Mouse (Mus musculus) limb, embryonic 10.5 days (tissue): ENCODE measurements at regions not wholly inside any gene's neighbourhood (a gene's known extent, or its start where the extent isn't known, plus 50 kb on each side); places are given as distances from the start of the nearest gene placed in this dataset.

Experiments
- DNase-seq: peaks from one replicate; pipeline ENCODE4 v3.0.0-alpha.2; 2017; ENCODE audit warnings: low spot score
- H3K27ac ChIP-seq: fragments of 300-500 bp; sonication (generic); 2 replicates; pipeline ENCODE4 v1.5.1; 2016; ENCODE audit warnings: mild to moderate bottlenecking
- H3K27me3 ChIP-seq: fragments of 300-500 bp; sonication (generic); 2 replicates; pipeline ENCODE4 v1.6.1; 2016; ENCODE audit warnings: low read depth, mild to moderate bottlenecking; ENCODE audit not compliant: poor library complexity, severe bottlenecking
- H3K36me3 ChIP-seq: fragments of 300-500 bp; sonication (generic); 2 replicates; pipeline ENCODE4 v1.6.1; 2016; ENCODE audit warnings: mild to moderate bottlenecking, moderate library complexity
- H3K4me1 ChIP-seq: fragments of 300-500 bp; sonication (generic); 2 replicates; pipeline ENCODE4 v1.6.1; 2016
- H3K4me3 ChIP-seq: fragments of 300-500 bp; sonication (generic); 2 replicates; pipeline ENCODE4 v1.5.1; 2016; ENCODE audit warnings: mild to moderate bottlenecking, moderate library complexity
- H3K9me3 ChIP-seq: fragments of 300-500 bp; sonication (generic); replicated peaks from 2 replicates; pipeline ENCODE4 v1.6.1; 2016; ENCODE audit warnings: mild to moderate bottlenecking
- WGBS: fragments of 180-500 bp; shearing (Covaris S2); methylation state at CpG from one replicate; pipeline ENCODE4 v1.1.7; 2016; 5-methylcytosine and 5-hydroxymethylcytosine counted together

DNA sequence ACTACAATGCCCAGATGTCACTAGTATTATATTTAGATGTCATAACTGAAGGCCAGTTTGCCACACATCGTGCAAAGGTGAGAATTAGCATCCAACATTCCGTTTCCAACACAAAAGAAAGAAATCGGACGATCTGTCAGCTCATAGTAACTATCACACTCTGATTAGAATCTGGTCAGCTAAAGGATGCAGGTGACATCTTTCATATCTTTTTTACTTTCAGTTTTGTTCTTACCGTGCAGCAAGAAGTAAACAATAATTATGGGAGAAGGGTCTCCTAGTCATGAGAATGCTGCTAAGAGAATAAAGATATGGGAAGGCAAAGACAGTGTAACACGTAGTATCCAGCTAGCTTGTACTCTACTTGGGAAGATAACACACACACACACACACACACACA, 62.7 kb upstream of the Nrip1 start:
- DNase-seq: no peak
- Histone ChIP-seq H3K36me3 (no peaks in the 10 kb centered on the region), H3K9me3 (no peaks in the 10 kb centered on the region), H3K4me3 (no peak overlapping the region), H3K27ac (no peak overlapping the region), H3K4me1 (no peaks in the 10 kb centered on the region), H3K27me3 (no peaks in the 10 kb centered on the region)
- WGBS: 90% methylated on average over 6 of the region's 6 CpGs

DNA sequence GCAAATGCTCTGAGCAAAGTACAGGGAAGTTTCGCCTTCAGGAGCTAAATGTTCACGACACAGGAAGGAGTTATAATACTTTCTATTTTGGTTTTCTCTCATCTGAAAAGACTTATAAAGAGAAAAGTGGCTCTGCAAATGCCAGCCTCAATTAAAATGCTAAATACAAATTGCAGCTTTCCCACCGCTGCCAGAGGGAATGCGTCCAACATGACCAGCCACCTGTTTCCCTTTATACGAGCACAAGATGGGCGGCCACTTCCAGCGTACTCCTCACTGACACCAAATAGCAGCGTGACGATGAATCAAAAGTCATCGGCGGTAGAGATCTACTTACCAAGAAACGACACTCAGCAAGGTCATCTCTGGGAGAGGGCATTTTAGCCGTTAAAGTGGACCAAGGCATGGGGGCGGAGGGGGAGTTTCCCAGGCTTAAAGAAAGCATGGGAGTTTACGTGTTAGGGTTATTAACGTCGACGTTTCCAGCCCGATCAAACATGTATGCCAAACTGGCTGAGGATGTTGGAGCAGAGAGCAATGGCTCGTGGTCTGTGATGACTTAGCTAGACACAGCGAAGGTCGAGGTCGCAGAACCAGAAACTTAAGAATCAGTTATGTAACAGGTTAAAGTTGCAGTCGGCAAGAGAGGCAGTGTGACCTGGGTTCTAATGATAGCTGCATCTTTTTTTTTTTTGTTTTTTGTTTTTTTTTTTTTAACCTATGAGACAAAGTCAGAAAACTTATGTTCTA, 59.6 kb upstream of the Nrip1 start:
- Histone ChIP-seq H3K27me3 (no peaks in the 10 kb centered on the region), H3K9me3 (no peaks in the 10 kb centered on the region), H3K36me3 (no peaks in the 10 kb centered on the region), H3K4me1 (no peaks in the 10 kb centered on the region), H3K4me3 (no peak overlapping the region), H3K27ac (no peak overlapping the region)
- 89% methylated on average over 24 of the region's 24 CpGs for WGBS
- no peak for DNase-seq

DNA sequence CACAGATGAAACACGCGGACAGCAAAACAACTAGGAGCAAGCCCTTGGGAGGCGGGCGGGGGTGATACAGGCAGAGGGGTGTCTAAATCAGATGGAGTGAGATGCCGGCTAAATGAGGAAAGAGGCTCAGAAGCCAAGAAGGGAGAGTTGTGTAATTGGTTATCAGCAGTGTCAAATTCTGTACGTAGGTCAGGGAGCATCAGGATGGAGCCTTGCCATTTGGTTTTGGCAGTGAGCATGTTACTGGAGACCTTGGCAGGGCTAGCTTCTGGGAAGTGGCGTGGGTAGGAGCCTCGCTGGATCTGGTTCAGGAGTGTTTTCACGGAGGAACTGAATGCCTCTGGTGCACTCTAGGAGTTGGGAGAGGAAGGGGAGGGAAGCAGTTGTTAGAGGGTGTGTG, 58.7 kb upstream of the Nrip1 start:
- WGBS: 81% methylated on average over 9 of the region's 9 CpGs
- Histone ChIP-seq H3K36me3 (no peaks in the 10 kb centered on the region), H3K9me3 (no peaks in the 10 kb centered on the region), H3K27ac (no peak overlapping the region), H3K4me3 (no peak overlapping the region), H3K4me1 (no peaks in the 10 kb centered on the region), H3K27me3 (no peaks in the 10 kb centered on the region)
- DNase-seq: no peak

GRCm38 (mm10) chr16:76429156-76429555, 55.5 kb upstream of the Nrip1 start:
- no peaks in the 10 kb centered on the region for H3K27me3 ChIP-seq
- 96% methylated on average over 3 of the region's 3 CpGs for WGBS

GRCm38 (mm10) chr16:76423964-76424363, 50.3 kb upstream of the Nrip1 start:
- H3K4me1 ChIP-seq: no peaks in the 10 kb centered on the region
- H3K27me3 ChIP-seq: no peaks in the 10 kb centered on the region
- WGBS: 86% methylated on average over 14 of the region's 14 CpGs
- H3K4me3 ChIP-seq: no peak overlapping the region
- DNase-seq: no peak
- H3K9me3 ChIP-seq: no peaks in the 10 kb centered on the region
- no peak overlapping the region for H3K27ac ChIP-seq
- H3K36me3 ChIP-seq: no peaks in the 10 kb centered on the region

More at GRCm38 (mm10) chr16:76429156-76429555, 55.5 kb upstream of the Nrip1 start:
- H3K27ac ChIP-seq: no peak overlapping the region
- H3K9me3 ChIP-seq: no peaks in the 10 kb centered on the region
- DNase-seq: no peak
- no peaks in the 10 kb centered on the region for H3K4me1 ChIP-seq
- no peaks in the 10 kb centered on the region for H3K36me3 ChIP-seq
- no peak overlapping the region for H3K4me3 ChIP-seq
